Comparison of ENCODE assay signal across 8 mouse cellular contexts in genomic region chr4:119295134-119295453, GRCm38 (mm10). TPM values are rescaled to one million over a fixed set of nuclear protein-coding genes. Genes with fewer than 3 reads are reported as not detected.
DNase-seq lines count a peak whose midpoint lies in the region; ATAC-seq and TF ChIP-seq lines count a peak whose summit lies in the region.

No protein-coding gene starts in this region.

- H3K36me3 ChIP-seq in heart, embryonic 11.5 days (ENCODE audit: control insufficient read depth, insufficient read depth, low read length) = peaks cover 6% of the 10 kb centered on the region
- H3K36me3 ChIP-seq in E14TG2a.4 (ENCODE audit: insufficient read depth, low read length) = peaks cover 41% of the 10 kb centered on the region
- H3K36me3 ChIP-seq in forebrain, embryonic 13.5 days (ENCODE audit: poor library complexity, severe bottlenecking) = peaks cover 13% of the 10 kb centered on the region; the same call in 1 of the 2 replicates
- peaks cover 5% of the 10 kb centered on the region for H3K36me3 ChIP-seq in liver, embryonic 16.5 days (ENCODE audit: control insufficient read depth, insufficient read depth)

- no peaks in the 10 kb centered on the region for H3K9me3 ChIP-seq in heart, embryonic 11.5 days (replicated peaks; ENCODE audit: control insufficient read depth, low read length)
- H3K9me3 ChIP-seq in E14TG2a.4 (ENCODE audit: low read length) = no peaks in the 10 kb centered on the region
- no peaks in the 10 kb centered on the region for H3K9me3 ChIP-seq in forebrain, embryonic 13.5 days (replicated peaks)
- no peaks in the 10 kb centered on the region for H3K9me3 ChIP-seq in liver, embryonic 16.5 days (replicated peaks; ENCODE audit: control insufficient read depth, low read length)

- no peaks in the 10 kb centered on the region for H3K27me3 ChIP-seq in heart, embryonic 11.5 days (ENCODE audit: control insufficient read depth, insufficient read depth, low read length)
- no peaks in the 10 kb centered on the region for H3K27me3 ChIP-seq in E14TG2a.4 (ENCODE audit: insufficient read depth, low read length)
- H3K27me3 ChIP-seq in forebrain, embryonic 13.5 days = no peaks in the 10 kb centered on the region
- H3K27me3 ChIP-seq in liver, embryonic 16.5 days (ENCODE audit: control insufficient read depth, insufficient read depth, low read depth, low read length) = no peaks in the 10 kb centered on the region

- 8% methylated on average over 6 of the region's 6 CpGs for WGBS in heart, embryonic 11.5 days (ENCODE audit: insufficient replicate concordance)
- 9% methylated on average over 6 of the region's 6 CpGs for WGBS in forebrain, embryonic 13.5 days
- WGBS in liver, embryonic 16.5 days (ENCODE audit: insufficient replicate concordance) = 3% methylated on average over 6 of the region's 6 CpGs

- H3K9ac ChIP-seq in heart, embryonic 11.5 days (ENCODE audit: low read depth, low read length) = peak overlapping the region; percentile 94
- H3K9ac ChIP-seq in forebrain, embryonic 13.5 days = peak overlapping the region; percentile 87
- H3K9ac ChIP-seq in liver, embryonic 16.5 days (ENCODE audit: low read depth, low read length) = peak overlapping the region; percentile 80

- H3K4me3 ChIP-seq in heart, embryonic 11.5 days (ENCODE audit: low read depth, low read length) = peak overlapping the region; percentile 87
- H3K4me3 ChIP-seq in E14TG2a.4 (replicated peaks; ENCODE audit: low read length) = peak overlapping the region; percentile 97
- peak overlapping the region; percentile 96 for H3K4me3 ChIP-seq in forebrain, embryonic 13.5 days
- H3K4me3 ChIP-seq in liver, embryonic 16.5 days (ENCODE audit: low read depth, low read length) = peak overlapping the region; percentile 81

- H3K4me1 ChIP-seq in heart, embryonic 11.5 days (ENCODE audit: control insufficient read depth, insufficient read depth, low read length) = peaks cover 18% of the 10 kb centered on the region; the same call in 1 of the 2 replicates
- H3K4me1 ChIP-seq in E14TG2a.4 (replicated peaks; ENCODE audit: low read depth, low read length) = peaks cover 52% of the 10 kb centered on the region
- H3K4me1 ChIP-seq in forebrain, embryonic 13.5 days = peaks cover 33% of the 10 kb centered on the region
- peaks cover 26% of the 10 kb centered on the region for H3K4me1 ChIP-seq in liver, embryonic 16.5 days (ENCODE audit: control insufficient read depth, low read depth, low read length)

- DNase-seq in heart, postnatal 14 days = no peak
- no peak for DNase-seq in c-Kit-positive CD71-positive TER-119-positive erythroid progenitor cells, embryonic 14.5 days (ENCODE audit: low spot score)
- no peak for DNase-seq in gastrocnemius, postnatal 25 days

- TF ChIP-seq CTCF in E14TG2a.4 (conservative IDR thresholded peaks at IDR 0.05; ENCODE audit: low read length) = no peak

- H3K4me2 ChIP-seq in heart, embryonic 11.5 days = peak overlapping the region; percentile 83
- H3K4me2 ChIP-seq in forebrain, embryonic 13.5 days = peak overlapping the region; percentile 86
- H3K4me2 ChIP-seq in liver, embryonic 16.5 days (ENCODE audit: low read depth, low read length) = peak overlapping the region; percentile 83

- peak overlapping the region; percentile 84 for H3K27ac ChIP-seq in heart, embryonic 11.5 days (ENCODE audit: low read depth, low read length)
- peak overlapping the region; percentile 93 for H3K27ac ChIP-seq in forebrain, embryonic 13.5 days
- H3K27ac ChIP-seq in liver, embryonic 16.5 days (ENCODE audit: low read length) = no peak overlapping the region; the same call in 1 of the 2 replicates

- no peak for ATAC-seq in heart, embryonic 11.5 days (replicated peaks; ENCODE audit: insufficient number of reproducible peaks, low FRiP score, low TSS enrichment)
- ATAC-seq in forebrain, embryonic 13.5 days = no peak
- no peak for ATAC-seq in liver, embryonic 16.5 days (ENCODE audit: low read depth)
- no peak for ATAC-seq in granulocyte monocyte progenitor cell, adult 5-6 weeks (replicated peaks; ENCODE audit: poor library complexity, severe bottlenecking)

- intact Hi-C loops in heart, postnatal 14 days (cut with DNase I) = loop anchor here (2.0 to 10.0 kb wide), 3 partner anchors 24 to 240 kb away; partner anchors contain the start of genes Foxj3 and Frg2f1

RNA-seq across cellular contexts. Expression of gene Ybx1, which starts 0.7 kb away (rescaled TPM):
- polyA plus RNA-seq in heart, embryonic 11.5 days (2014; fragmentation: Nextera tagmentation; extraction: Ambion mirVana) = 769 and 780 TPM in 2 replicates
- 100 to 1,000 TPM; 725 to 726 TPM for total RNA-seq in heart, postnatal 14 days (2021)
- 763 and 887 TPM in 2 replicates for polyA plus RNA-seq in forebrain, embryonic 13.5 days (2015; fragmentation: Nextera tagmentation; extraction: Ambion mirVana)
- 150 and 152 TPM in 2 replicates for polyA plus RNA-seq in liver, embryonic 16.5 days (2015; fragmentation: Nextera tagmentation; extraction: Ambion mirVana)
- total RNA-seq in gastrocnemius, postnatal 25 days (2021) = 100 to 1,000 TPM; 509 to 515 TPM
- total RNA-seq in granulocyte monocyte progenitor cell, adult 5-6 weeks (2014; fragmentation: Nextera tagmentation) = 1,162 and 1,300 TPM in 2 replicates
- total RNA-seq in granulocyte monocyte progenitor cell, adult 5-6 weeks (2017) = 1,625 and 1,634 TPM in 2 replicates

RNA-seq across cellular contexts. Expression of gene Ppih, which starts 25.3 kb away (rescaled TPM):
- 69.3 and 70.9 TPM in 2 replicates for polyA plus RNA-seq in heart, embryonic 11.5 days (2014; fragmentation: Nextera tagmentation; extraction: Ambion mirVana)
- total RNA-seq in heart, postnatal 14 days (2021) = 10 to 100 TPM; 11.0 to 11.2 TPM
- 101 and 123 TPM in 2 replicates for polyA plus RNA-seq in forebrain, embryonic 13.5 days (2015; fragmentation: Nextera tagmentation; extraction: Ambion mirVana)
- 37.7 and 45.8 TPM in 2 replicates for polyA plus RNA-seq in liver, embryonic 16.5 days (2015; fragmentation: Nextera tagmentation; extraction: Ambion mirVana)
- total RNA-seq in gastrocnemius, postnatal 25 days (2021) = 1 to 10 TPM; 7.0 to 7.8 TPM
- total RNA-seq in granulocyte monocyte progenitor cell, adult 5-6 weeks (2014; fragmentation: Nextera tagmentation) = 107 and 136 TPM in 2 replicates
- total RNA-seq in granulocyte monocyte progenitor cell, adult 5-6 weeks (2017) = 163 and 172 TPM in 2 replicates

RNA-seq across cellular contexts. Expression of gene Cldn19, which starts 39.9 kb away (rescaled TPM):
- polyA plus RNA-seq in heart, embryonic 11.5 days (2014; fragmentation: Nextera tagmentation; extraction: Ambion mirVana) = not detected in 2 replicates
- under 1 TPM in 1 of 2 experiments, not detected in 1; 0.36 TPM for total RNA-seq in heart, postnatal 14 days (2021)
- 0.18 TPM in 2 replicates for polyA plus RNA-seq in forebrain, embryonic 13.5 days (2015; fragmentation: Nextera tagmentation; extraction: Ambion mirVana)
- not detected in 2 replicates for polyA plus RNA-seq in liver, embryonic 16.5 days (2015; fragmentation: Nextera tagmentation; extraction: Ambion mirVana)
- total RNA-seq in gastrocnemius, postnatal 25 days (2021) = 1 to 10 TPM; 3.2 to 3.8 TPM
- total RNA-seq in granulocyte monocyte progenitor cell, adult 5-6 weeks (2014; fragmentation: Nextera tagmentation) = not detected in 2 replicates
- total RNA-seq in granulocyte monocyte progenitor cell, adult 5-6 weeks (2017) = not detected in 2 replicates

Comparison
In these comparisons a context has a peak if more than half of its experiments do, and no peak if none do; other contexts are left out.
1. RNA of gene Ppih, which starts 25.3 kb away (total RNA-seq): 107 to 172 TPM in granulocyte monocyte progenitor cell, adult 5-6 weeks; 11.0 to 11.2 TPM in heart, postnatal 14 days and 7.0 to 7.8 TPM in gastrocnemius, postnatal 25 days; every median in the first group is over 4 times any median in the second.
2. Peak in every context shown above with its lines, with median percentiles within 50 percentile points of each other: H3K4me2 ChIP-seq, H3K4me3 ChIP-seq and H3K9ac ChIP-seq.